Mouse (Mus musculus) megakaryocyte, embryonic 14.5 days (primary cell): ENCODE measurements around the gene Mdm1.

Experiments used
- FLI1 ChIP-seq: IDR thresholded peaks from 2 replicates; pipeline ENCODE4 v1.6.1; 2012; ENCODE audit warnings: low read length, inconsistent platforms, mixed read lengths
- GATA1 ChIP-seq: IDR thresholded peaks from 3 replicates; pipeline ENCODE4 v1.6.1; 2012; ENCODE audit warnings: mixed read lengths, low read length, inconsistent platforms, borderline replicate concordance

GRCm38 (mm10) chr10:118130016-118130415 lies 11.6 kb upstream of the Mdm1 start:
- TF ChIP-seq GATA1 (no peak), FLI1 (no peak)
